Mouse (Mus musculus): ENCODE measurements around the gene Atg4a.

DNA sequence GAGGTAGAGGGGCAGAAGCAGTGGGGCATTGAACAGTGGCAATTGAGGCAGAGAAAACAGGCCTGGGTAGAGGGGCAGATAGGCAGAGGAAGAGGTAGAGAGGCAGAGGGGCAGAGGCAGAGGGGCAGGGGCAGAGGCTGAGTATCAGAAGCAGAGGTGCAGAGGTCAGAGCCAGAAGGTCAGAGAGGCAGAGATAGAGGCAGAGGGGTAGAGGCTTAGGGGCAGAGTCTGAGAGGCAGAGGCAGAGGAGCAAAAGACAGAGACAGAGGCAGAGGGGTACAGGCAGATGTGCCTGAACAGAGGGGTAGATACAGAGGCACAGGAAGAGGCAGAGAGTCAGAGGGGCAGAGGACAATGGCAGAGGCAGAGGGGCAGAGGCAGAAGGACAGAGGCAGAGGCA is 193.6 kb downstream of the Atg4a start:
- TF ChIP-seq EP300 (optimal IDR thresholded peaks at IDR 0.05) (no peak), CTCF (IDR thresholded peaks at IDR 0.05; ENCODE audit: low read depth) (no peak)

Measured in stomach, postnatal 0 days (tissue).